Mouse (Mus musculus) stomach, embryonic 14.5 days (tissue): Measurements from ENCODE around the gene Myo3b. TPM values are rescaled to one million over a fixed set of nuclear protein-coding genes. Genes with fewer than 3 reads are reported as not detected.
A peak's percentile ranks its signal among the peaks of the same experiment; 100 is the strongest.

ENCODE experiments used
- ATAC-seq: fragments of 200-750 bp; cut with Nextera tagmentation; 2 replicates; pipeline ENCODE4 v1.8.0; 2017; ENCODE audit warnings: low read depth, moderate TSS enrichment; ENCODE audit not compliant: insufficient number of reproducible peaks, insufficient read depth, low FRiP score
- H3K27ac ChIP-seq: fragments of 300-500 bp; sonication (generic); 2 replicates; pipeline ENCODE4 v1.5.1; 2014; ENCODE audit warnings: mild to moderate bottlenecking, low read length, moderate library complexity, mixed read lengths
- H3K27me3 ChIP-seq: fragments of 300-500 bp; sonication (generic); 2 replicates; pipeline ENCODE4 v1.6.1; 2014; ENCODE audit warnings: low read length, control low read depth, mixed read lengths; ENCODE audit not compliant: control insufficient read depth, insufficient read depth
- H3K36me3 ChIP-seq: fragments of 300-500 bp; sonication (generic); 2 replicates; pipeline ENCODE4 v1.6.1; 2014; ENCODE audit warnings: mild to moderate bottlenecking, control low read depth, low read length, moderate library complexity, mixed read lengths; ENCODE audit not compliant: control insufficient read depth, insufficient read depth
- H3K4me1 ChIP-seq: fragments of 300-500 bp; sonication (generic); 2 replicates; pipeline ENCODE4 v1.6.1; 2014; ENCODE audit warnings: low read length, control low read depth, mixed read lengths; ENCODE audit not compliant: control insufficient read depth, insufficient read depth
- H3K4me2 ChIP-seq: fragments of 300-500 bp; sonication (generic); replicated peaks from 2 replicates; pipeline ENCODE4 v1.6.1; 2014; ENCODE audit warnings: low read depth, low read length, control low read depth
- H3K4me3 ChIP-seq: fragments of 300-500 bp; sonication (generic); 2 replicates; pipeline ENCODE4 v1.5.1; 2014; ENCODE audit warnings: low read depth, low read length, control low read depth
- H3K9ac ChIP-seq: fragments of 300-500 bp; sonication (generic); replicated peaks from 2 replicates; pipeline ENCODE4 v1.6.1; 2014; ENCODE audit warnings: low read depth, mild to moderate bottlenecking, control low read depth, low read length, moderate library complexity, mixed read lengths
- H3K9me3 ChIP-seq: fragments of 300-500 bp; sonication (generic); 2 replicates; pipeline ENCODE4 v1.6.1; 2016; ENCODE audit warnings: low read depth, low read length, control low read depth; ENCODE audit not compliant: control insufficient read depth
- WGBS: fragments of 180-500 bp; shearing (Covaris S2); extraction: QIAGEN DNeasy Blood & Tissue Kit; methylation state at CpG from one replicate; pipeline ENCODE4 v1.1.7; 2014; 5-methylcytosine and 5-hydroxymethylcytosine counted together
- polyA plus RNA-seq: library from polyadenylated mRNA; unstranded; fragments of >200 nt; fragmentation: Nextera tagmentation; extraction: Ambion mirVana; gene quantifications from 2 replicates; pipeline ENCODE4 v1.2.1, GENCODE M21; 2014

Myo3b gene
- polyA plus RNA-seq, 1 experiment from 2014 or later = 0.43 TPM

- Histone ChIP-seq H3K27ac (no peak overlapping the region), H3K9ac (no peak overlapping the region), H3K4me3 (no peak overlapping the region), H3K36me3 (no peaks in the 10 kb centered on the region), H3K4me2 (no peak overlapping the region), H3K27me3 (no peaks in the 10 kb centered on the region), H3K9me3 (no peaks in the 10 kb centered on the region), H3K4me1 (no peaks in the 10 kb centered on the region)
- ATAC-seq = no peak
- 53% methylated on average over 7 of the region's 7 CpGs for WGBS
Measured at GRCm38 (mm10) chr2:70109010-70109409, 70.1 kb downstream of the Myo3b start.

DNA sequence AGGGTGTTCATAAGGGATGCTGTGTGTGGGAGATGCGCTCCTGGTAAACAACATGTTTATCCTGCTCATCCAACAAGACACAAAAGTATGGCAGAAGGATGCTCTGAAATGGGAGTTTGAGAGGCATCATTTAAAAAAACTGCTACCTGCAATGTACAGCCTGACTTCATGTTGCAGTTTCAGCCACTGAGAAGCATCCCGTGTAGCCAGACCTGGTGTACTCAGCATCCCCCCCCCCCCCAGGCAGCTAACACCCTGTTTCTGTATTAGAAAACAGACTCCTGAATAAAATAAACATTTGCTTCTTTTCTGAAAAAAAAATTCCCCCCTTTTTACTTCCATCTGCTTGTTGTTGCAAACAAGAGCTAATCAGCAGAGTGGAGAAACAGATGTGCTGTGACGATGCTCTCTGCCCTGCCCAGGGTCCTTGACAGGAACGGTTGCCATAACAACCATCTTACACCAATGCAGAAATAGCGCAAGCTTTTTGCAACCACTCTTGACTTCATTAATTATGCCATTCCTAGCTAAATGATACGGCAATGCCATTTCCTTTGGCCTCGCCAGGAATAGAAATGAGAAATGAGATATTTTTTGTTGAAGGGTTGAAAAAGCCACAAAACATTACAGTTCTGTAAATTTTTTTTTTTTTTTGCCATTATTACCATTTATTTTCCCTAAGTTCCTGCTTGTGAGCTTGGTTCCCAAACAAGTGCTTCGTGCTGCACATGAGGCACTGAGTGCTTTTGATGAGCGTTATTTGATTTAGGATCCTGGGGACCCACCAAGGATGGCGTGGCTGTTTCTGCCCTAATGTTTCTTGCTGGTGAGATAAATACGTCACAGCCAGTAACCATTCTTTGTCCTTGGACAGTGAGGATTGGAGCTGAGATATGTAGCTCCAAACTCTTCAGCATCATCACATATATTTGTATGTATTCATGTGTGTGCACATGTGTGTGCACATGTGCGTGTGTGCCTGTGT is 75.2 kb downstream of the Myo3b start:
- H3K4me3 ChIP-seq = no peak overlapping the region
- no peaks in the 10 kb centered on the region for H3K4me1 ChIP-seq
- H3K4me2 ChIP-seq = no peak overlapping the region
- H3K27ac ChIP-seq = no peak overlapping the region
- H3K36me3 ChIP-seq = no peaks in the 10 kb centered on the region
- H3K9ac ChIP-seq = no peak overlapping the region
- no peak for ATAC-seq
- no peaks in the 10 kb centered on the region for H3K27me3 ChIP-seq
- 55% methylated on average over 12 of the region's 12 CpGs for WGBS
- no peaks in the 10 kb centered on the region for H3K9me3 ChIP-seq

DNA sequence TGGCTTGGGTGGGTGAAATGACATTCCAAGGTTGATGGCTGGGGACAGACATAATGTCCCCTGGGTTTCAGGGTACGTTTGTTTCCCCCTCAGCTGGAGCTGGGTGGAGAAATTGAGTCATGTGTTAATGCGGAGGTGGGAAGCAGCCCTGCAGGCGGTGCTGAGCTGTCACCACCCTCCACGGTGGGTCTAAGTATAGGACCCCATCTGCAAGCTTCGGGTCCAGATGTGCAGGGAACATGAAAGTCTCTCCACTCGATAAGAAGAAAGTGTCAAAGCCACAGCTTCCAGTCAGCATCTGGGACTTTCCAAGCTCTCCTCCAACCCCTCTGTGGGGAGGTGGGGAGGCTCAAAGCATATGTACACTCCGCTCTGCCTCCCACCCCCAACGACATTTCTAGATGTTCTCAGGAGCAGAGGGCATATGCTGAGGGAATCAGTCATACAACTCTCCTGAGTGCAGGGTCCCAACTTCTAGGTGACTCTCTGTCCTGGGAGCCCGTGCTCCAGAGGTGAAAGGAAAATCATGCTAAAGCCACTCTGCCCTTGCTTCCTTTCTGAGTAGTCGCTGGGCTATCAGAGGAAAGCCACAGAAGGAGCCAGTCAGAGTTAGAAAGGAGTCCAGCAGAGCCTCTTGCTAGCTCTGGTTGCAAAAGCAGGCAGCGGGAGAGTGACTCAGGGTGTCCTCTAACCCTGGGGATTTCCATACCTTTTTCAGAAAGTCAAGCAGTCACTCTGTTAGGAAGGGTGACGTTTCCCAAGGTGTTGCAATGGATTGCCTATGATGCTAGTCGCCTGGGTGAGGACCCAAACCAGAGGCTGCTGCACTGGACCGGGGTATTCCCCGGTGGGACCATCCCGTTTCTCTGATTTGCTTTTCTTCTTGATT is 79.7 kb downstream of the Myo3b start:
- H3K4me1 ChIP-seq = no peaks in the 10 kb centered on the region
- H3K4me3 ChIP-seq = no peak overlapping the region
- no peaks in the 10 kb centered on the region for H3K36me3 ChIP-seq
- H3K9me3 ChIP-seq = no peaks in the 10 kb centered on the region
- 45% methylated on average over 16 of the region's 16 CpGs for WGBS
- no peak overlapping the region for H3K9ac ChIP-seq
- H3K27me3 ChIP-seq = no peaks in the 10 kb centered on the region
- H3K27ac ChIP-seq = no peak overlapping the region
- ATAC-seq = no peak
- no peak overlapping the region for H3K4me2 ChIP-seq

GRCm38 (mm10) chr2:70119265-70119663 is 80.3 kb downstream of the Myo3b start:
- no peak overlapping the region for H3K4me3 ChIP-seq
- WGBS = 80% methylated on average over 2 of the region's 2 CpGs
- no peak overlapping the region for H3K27ac ChIP-seq
- no peaks in the 10 kb centered on the region for H3K4me1 ChIP-seq
- ATAC-seq = no peak
- H3K27me3 ChIP-seq = no peaks in the 10 kb centered on the region
- H3K9me3 ChIP-seq = no peaks in the 10 kb centered on the region
- H3K36me3 ChIP-seq = no peaks in the 10 kb centered on the region
- H3K9ac ChIP-seq = no peak overlapping the region
- no peak overlapping the region for H3K4me2 ChIP-seq

- Histone ChIP-seq H3K27me3 (no peaks in the 10 kb centered on the region; the same call in 1 of the 2 replicates), H3K27ac (no peak overlapping the region), H3K4me2 (no peak overlapping the region), H3K9ac (no peak overlapping the region), H3K4me1 (0 out of 2 replicates have a peak, but pooled peaks cover 3% of the 10 kb centered on the region), H3K36me3 (no peaks in the 10 kb centered on the region), H3K9me3 (no peaks in the 10 kb centered on the region), H3K4me3 (no peak overlapping the region)
- ATAC-seq = no peak
- WGBS = 77% methylated on average over 10 of the region's 10 CpGs
Measured at GRCm38 (mm10) chr2:70126330-70126729, 87.4 kb downstream of the Myo3b start.

- Histone ChIP-seq H3K36me3 (no peaks in the 10 kb centered on the region), H3K4me1 (0 out of 2 replicates have a peak, but pooled peaks cover 3% of the 10 kb centered on the region), H3K9me3 (no peaks in the 10 kb centered on the region), H3K9ac (no peak overlapping the region), H3K4me3 (no peak overlapping the region), H3K4me2 (peak overlapping the region; percentile 23), H3K27me3 (no peaks in the 10 kb centered on the region; the same call in 1 of the 2 replicates), H3K27ac (no peak overlapping the region)
- ATAC-seq = no peak
- WGBS = under 1% methylated on average over 13 of the region's 13 CpGs
Measured at GRCm38 (mm10) chr2:70126783-70127182, 87.9 kb downstream of the Myo3b start.

DNA sequence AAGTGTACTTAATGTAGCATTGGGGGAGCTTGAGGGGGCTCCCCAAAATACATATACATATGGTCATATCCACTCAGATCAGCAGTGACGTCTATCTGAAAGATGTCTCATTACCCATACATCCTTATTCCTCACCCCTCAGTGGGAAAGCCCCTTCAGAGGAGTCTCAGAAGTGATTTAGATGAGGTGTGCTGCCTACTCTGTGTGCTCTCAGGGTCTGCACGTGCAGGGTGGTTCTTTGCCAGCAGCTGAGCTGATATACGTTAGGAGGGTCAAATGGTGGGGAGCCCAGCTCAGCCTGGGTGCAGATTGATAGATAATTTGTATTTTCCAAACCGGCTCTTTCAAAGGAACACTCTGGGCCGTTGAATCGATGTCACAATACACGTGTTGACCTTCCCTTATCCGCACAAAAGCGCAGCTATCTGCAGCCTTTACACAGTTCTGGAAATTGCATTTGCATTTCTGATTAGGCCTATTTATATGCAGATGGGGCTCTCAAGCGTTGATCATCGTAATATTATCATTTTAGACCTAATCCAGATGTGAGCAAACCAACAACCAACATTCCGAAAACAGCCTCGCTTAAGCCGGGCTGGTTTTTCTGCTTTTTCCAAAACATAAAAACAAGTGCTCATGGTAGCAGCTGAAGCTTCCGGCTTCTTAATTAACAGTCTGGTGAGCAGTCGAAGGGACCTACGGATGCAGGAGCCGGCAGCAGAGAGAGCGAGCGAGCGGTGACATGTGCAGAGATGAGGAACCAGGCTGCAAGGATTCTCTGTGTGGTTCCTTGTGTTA is 88.6 kb downstream of the Myo3b start:
- ATAC-seq = no peak

More for the DNA sequence above, 88.6 kb downstream of the Myo3b start:
- no peak overlapping the region for H3K9ac ChIP-seq
- peak overlapping the region; percentile 23 for H3K4me2 ChIP-seq
- H3K27ac ChIP-seq = no peak overlapping the region
- H3K27me3 ChIP-seq = no peaks in the 10 kb centered on the region; the same call in 1 of the 2 replicates
- no peaks in the 10 kb centered on the region for H3K36me3 ChIP-seq
- WGBS = 15% methylated on average over 21 of the region's 21 CpGs
- H3K4me1 ChIP-seq = 0 out of 2 replicates have a peak, but pooled peaks cover 3% of the 10 kb centered on the region
- H3K4me3 ChIP-seq = no peak overlapping the region
- no peaks in the 10 kb centered on the region for H3K9me3 ChIP-seq
